Mouse (Mus musculus): Measurements from ENCODE around the gene Iqgap2. TPM values are rescaled to one million over a fixed set of nuclear protein-coding genes. Genes with fewer than 3 reads are reported as not detected.

The Iqgap2 gene
- total and polyA plus RNA-seq, 3 experiments = 0.27 to 0.32 TPM; not detected in 1

GRCm38 (mm10) chr13:95858866-95859265, 32.9 kb downstream of the Iqgap2 start:
- no peaks in the 10 kb centered on the region for H3K9me3 ChIP-seq (replicated peaks; ENCODE audit: insufficient read depth, low read length)
- DNase-seq (ENCODE audit: low read depth, low spot score) = no peak

GRCm38 (mm10) chr13:95855537-95855936, 36.2 kb downstream of the Iqgap2 start:
- Histone ChIP-seq H3K27me3 (ENCODE audit: control insufficient read depth in 1 of 2, insufficient read depth in 2 of 2, low read length in 2 of 2) (no peaks in the 10 kb centered on the region), H3K79me2 (ENCODE audit: control insufficient read depth, insufficient read depth, low read length, poor library complexity) (no peaks in the 10 kb centered on the region), H3K4me1 (ENCODE audit: control insufficient read depth in 1 of 2, insufficient read depth in 2 of 2, low read length in 2 of 2) (no peaks in the 10 kb centered on the region), H3K9ac (ENCODE audit: control insufficient read depth, low read depth, low read length, poor library complexity, severe bottlenecking) (no peak overlapping the region), H3K9me3 (replicated peaks; ENCODE audit: insufficient read depth, low read length) (no peaks in the 10 kb centered on the region), H3K36me3 (ENCODE audit: control insufficient read depth in 1 of 2, insufficient read depth in 2 of 2, low read length in 2 of 2) (no peaks in the 10 kb centered on the region), H3K27ac (ENCODE audit: control insufficient read depth, low read depth, low read length) (no peak overlapping the region), H3K4me3 (ENCODE audit: control insufficient read depth in 1 of 2, insufficient read depth in 1 of 2, low read depth in 2 of 2, low read length in 2 of 2) (no peak overlapping the region)
- TF ChIP-seq MAZ (IDR thresholded peaks at IDR 0.05; ENCODE audit: low read depth, low read length) (no peak), POLR2AphosphoS2 (IDR thresholded peaks at IDR 0.05; ENCODE audit: low read length) (no peak), JUND (IDR thresholded peaks at IDR 0.05; ENCODE audit: low read depth, low read length) (no peak), HCFC1 (IDR thresholded peaks at IDR 0.05; ENCODE audit: low read depth, low read length) (no peak), ZKSCAN1 (IDR thresholded peaks at IDR 0.05; ENCODE audit: low read depth, low read length) (no peak), MAX (IDR thresholded peaks at IDR 0.05; ENCODE audit: low read length) (no peak), ZMIZ1 (IDR thresholded peaks at IDR 0.05; ENCODE audit: low read depth, low read length) (no peak), USF2 (IDR thresholded peaks at IDR 0.05; ENCODE audit: borderline replicate concordance in 1 of 2, insufficient read depth in 1 of 2, low read depth in 1 of 2, low read length in 2 of 2) (no peak), RAD21 (IDR thresholded peaks at IDR 0.05; ENCODE audit: low read depth, low read length) (no peak), MAFK (IDR thresholded peaks at IDR 0.05; ENCODE audit: borderline replicate concordance, low read depth, low read length) (no peak), USF1 (IDR thresholded peaks at IDR 0.05; ENCODE audit: low read depth, low read length) (no peak), CHD2 (IDR thresholded peaks at IDR 0.05; ENCODE audit: low read length) (no peak), SIN3A (IDR thresholded peaks at IDR 0.05; ENCODE audit: low read length) (no peak), E2F4 (IDR thresholded peaks at IDR 0.05; ENCODE audit: borderline replicate concordance, low read depth, low read length) (no peak), MYB (IDR thresholded peaks at IDR 0.05; ENCODE audit: low read depth, low read length) (no peak)
- DNase-seq (ENCODE audit: low read depth, low spot score) = no peak

More at GRCm38 (mm10) chr13:95858866-95859265, 32.9 kb downstream of the Iqgap2 start:
- H3K79me2 ChIP-seq (ENCODE audit: control insufficient read depth, insufficient read depth, low read length, poor library complexity) = no peaks in the 10 kb centered on the region
- H3K9ac ChIP-seq (ENCODE audit: control insufficient read depth, low read depth, low read length, poor library complexity, severe bottlenecking) = no peak overlapping the region
- H3K4me3 ChIP-seq (ENCODE audit: control insufficient read depth in 1 of 2, insufficient read depth in 1 of 2, low read depth in 2 of 2, low read length in 2 of 2) = no peak overlapping the region
- TF ChIP-seq JUND (IDR thresholded peaks at IDR 0.05; ENCODE audit: low read depth, low read length) (no peak), RAD21 (IDR thresholded peaks at IDR 0.05; ENCODE audit: low read depth, low read length) (no peak), TCF12 (IDR thresholded peaks at IDR 0.05; ENCODE audit: low read depth, low read length) (no peak), MAX (IDR thresholded peaks at IDR 0.05; ENCODE audit: low read length) (no peak), CHD2 (IDR thresholded peaks at IDR 0.05; ENCODE audit: low read length) (no peak), BHLHE40 (IDR thresholded peaks at IDR 0.05; ENCODE audit: borderline replicate concordance, low read depth, low read length) (no peak), RCOR1 (IDR thresholded peaks at IDR 0.05; ENCODE audit: low read depth, low read length) (no peak), EP300 (IDR thresholded peaks at IDR 0.05; ENCODE audit: low read depth in 1 of 2, low read length in 2 of 2) (no peak), SMC3 (IDR thresholded peaks at IDR 0.05; ENCODE audit: low read depth, low read length) (no peak), HCFC1 (IDR thresholded peaks at IDR 0.05; ENCODE audit: low read depth, low read length) (no peak), KAT2A (conservative IDR thresholded peaks at IDR 0.05; ENCODE audit: low read depth, low read length) (no peak), GATA1 (IDR thresholded peaks at IDR 0.05; ENCODE audit: low read depth, low read length) (no peak), ZNF384 (IDR thresholded peaks at IDR 0.05; ENCODE audit: low read depth, low read length) (no peak), SIN3A (IDR thresholded peaks at IDR 0.05; ENCODE audit: low read length) (no peak), MYB (IDR thresholded peaks at IDR 0.05; ENCODE audit: low read depth, low read length) (no peak)
- no peaks in the 10 kb centered on the region for H3K27me3 ChIP-seq (ENCODE audit: control insufficient read depth in 1 of 2, insufficient read depth in 2 of 2, low read length in 2 of 2)
- H3K4me1 ChIP-seq (ENCODE audit: control insufficient read depth in 1 of 2, insufficient read depth in 2 of 2, low read length in 2 of 2) = no peaks in the 10 kb centered on the region
- H3K36me3 ChIP-seq (ENCODE audit: control insufficient read depth in 1 of 2, insufficient read depth in 2 of 2, low read length in 2 of 2) = no peaks in the 10 kb centered on the region
- H3K27ac ChIP-seq (ENCODE audit: control insufficient read depth, low read depth, low read length) = no peak overlapping the region
